Mouse (Mus musculus): ENCODE data around the gene Cab39. TPM values are rescaled to one million over a fixed set of nuclear protein-coding genes. Genes with fewer than 3 reads are reported as not detected.

Cab39 gene
- polyA plus RNA-seq, 1 experiment = 0.93 TPM

- Histone ChIP-seq H3K36me3 (ENCODE audit: control insufficient read depth) (peaks cover 74% of the 10 kb centered on the region), H3K4me1 (ENCODE audit: control insufficient read depth) (no peaks in the 10 kb centered on the region)
- TF ChIP-seq GATA1 (IDR thresholded peaks at IDR 0.05; ENCODE audit: low read length) = no peak
- no peak for TF ChIP-seq TAL1 (IDR thresholded peaks at IDR 0.05; ENCODE audit: low read length)
Measured at GRCm38 (mm10) chr1:85850851-85851250, 57.6 kb downstream of the Cab39 start.

GRCm38 (mm10) chr1:85852996-85853689 lies 59.9 kb downstream of the Cab39 start:
- Histone ChIP-seq H3K9me3 (ENCODE audit: control insufficient read depth, low read length) (no peaks in the 10 kb centered on the region), H3K36me3 (ENCODE audit: control insufficient read depth) (peaks cover 53% of the 10 kb centered on the region), H3K4me3 (replicated peaks) (no peak overlapping the region), H3K27me3 (ENCODE audit: control insufficient read depth) (no peaks in the 10 kb centered on the region), H3K4me1 (ENCODE audit: control insufficient read depth) (no peaks in the 10 kb centered on the region)
- TF ChIP-seq GATA1 (IDR thresholded peaks at IDR 0.05; ENCODE audit: low read length) (no peak), TAL1 (IDR thresholded peaks at IDR 0.05; ENCODE audit: low read length) (no peak)

More at GRCm38 (mm10) chr1:85850851-85851250, 57.6 kb downstream of the Cab39 start:
- no peaks in the 10 kb centered on the region for H3K27me3 ChIP-seq (ENCODE audit: control insufficient read depth)
- H3K9me3 ChIP-seq (ENCODE audit: control insufficient read depth, low read length) = no peaks in the 10 kb centered on the region
- no peak overlapping the region for H3K4me3 ChIP-seq (replicated peaks)

GRCm38 (mm10) chr1:85853865-85854264 lies 60.6 kb downstream of the Cab39 start:
- no peak for TF ChIP-seq GATA1 (IDR thresholded peaks at IDR 0.05; ENCODE audit: low read length)
- no peak for TF ChIP-seq TAL1 (IDR thresholded peaks at IDR 0.05; ENCODE audit: low read length)
- Histone ChIP-seq H3K4me1 (ENCODE audit: control insufficient read depth) (no peaks in the 10 kb centered on the region), H3K9me3 (ENCODE audit: control insufficient read depth, low read length) (no peaks in the 10 kb centered on the region), H3K27me3 (ENCODE audit: control insufficient read depth) (no peaks in the 10 kb centered on the region), H3K36me3 (ENCODE audit: control insufficient read depth) (peaks cover 46% of the 10 kb centered on the region), H3K4me3 (replicated peaks) (no peak overlapping the region)

DNA sequence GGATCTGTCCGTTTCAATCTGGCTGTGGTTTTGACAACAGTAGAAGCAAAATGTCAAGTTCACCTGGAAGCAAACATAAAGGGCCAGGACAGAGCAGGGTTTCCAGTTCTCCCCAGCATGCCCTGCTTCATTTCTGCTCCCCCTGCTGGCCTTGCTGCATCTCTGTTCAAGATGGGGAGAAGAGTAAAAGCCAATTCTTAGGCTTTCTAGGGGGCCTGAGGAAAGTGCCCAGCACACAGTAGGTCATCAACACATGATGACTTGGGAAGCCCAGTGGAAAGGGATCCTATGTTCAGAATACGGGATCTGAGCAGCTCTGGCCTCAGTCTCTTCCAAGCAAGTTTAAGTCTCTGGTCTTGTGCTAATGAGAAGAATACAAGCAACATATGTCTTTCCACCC lies 61.2 kb downstream of the Cab39 start:
- TF ChIP-seq TAL1 (IDR thresholded peaks at IDR 0.05; ENCODE audit: low read length) (no peak), GATA1 (IDR thresholded peaks at IDR 0.05; ENCODE audit: low read length) (no peak)
- no peaks in the 10 kb centered on the region for H3K9me3 ChIP-seq (ENCODE audit: control insufficient read depth, low read length)

DNA sequence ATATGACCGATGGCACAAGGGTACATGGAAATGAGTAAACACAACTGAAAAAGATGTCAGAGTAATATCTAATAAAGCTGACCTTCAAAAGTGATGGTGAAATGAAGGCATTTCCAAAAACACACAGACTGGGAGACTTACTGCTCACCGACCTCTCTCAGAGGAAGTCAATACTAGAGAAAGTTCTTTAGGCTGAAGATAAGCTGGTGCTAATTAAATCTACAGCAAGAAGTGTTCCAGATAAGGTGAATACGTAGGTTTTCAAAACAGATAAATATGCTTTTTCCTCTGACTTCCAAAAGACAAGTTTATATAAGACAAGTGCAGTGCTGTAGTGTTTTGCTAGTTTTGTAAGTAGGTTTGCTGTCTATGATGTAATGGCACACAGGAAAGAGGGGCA lies 63.0 kb downstream of the Cab39 start:
- Histone ChIP-seq H3K9me3 (ENCODE audit: control insufficient read depth, low read length) (peaks cover under 1% of the 10 kb centered on the region), H3K4me3 (replicated peaks) (no peak overlapping the region), H3K4me1 (ENCODE audit: control insufficient read depth) (no peaks in the 10 kb centered on the region), H3K27me3 (ENCODE audit: control insufficient read depth) (no peaks in the 10 kb centered on the region), H3K36me3 (ENCODE audit: control insufficient read depth) (peaks cover 24% of the 10 kb centered on the region)
- TF ChIP-seq GATA1 (IDR thresholded peaks at IDR 0.05; ENCODE audit: low read length) (no peak), TAL1 (IDR thresholded peaks at IDR 0.05; ENCODE audit: low read length) (no peak)

More for the DNA sequence above, 61.2 kb downstream of the Cab39 start:
- H3K27me3 ChIP-seq (ENCODE audit: control insufficient read depth) = no peaks in the 10 kb centered on the region
- H3K36me3 ChIP-seq (ENCODE audit: control insufficient read depth) = peaks cover 40% of the 10 kb centered on the region
- H3K4me1 ChIP-seq (ENCODE audit: control insufficient read depth) = no peaks in the 10 kb centered on the region
- no peak overlapping the region for H3K4me3 ChIP-seq (replicated peaks)

DNA sequence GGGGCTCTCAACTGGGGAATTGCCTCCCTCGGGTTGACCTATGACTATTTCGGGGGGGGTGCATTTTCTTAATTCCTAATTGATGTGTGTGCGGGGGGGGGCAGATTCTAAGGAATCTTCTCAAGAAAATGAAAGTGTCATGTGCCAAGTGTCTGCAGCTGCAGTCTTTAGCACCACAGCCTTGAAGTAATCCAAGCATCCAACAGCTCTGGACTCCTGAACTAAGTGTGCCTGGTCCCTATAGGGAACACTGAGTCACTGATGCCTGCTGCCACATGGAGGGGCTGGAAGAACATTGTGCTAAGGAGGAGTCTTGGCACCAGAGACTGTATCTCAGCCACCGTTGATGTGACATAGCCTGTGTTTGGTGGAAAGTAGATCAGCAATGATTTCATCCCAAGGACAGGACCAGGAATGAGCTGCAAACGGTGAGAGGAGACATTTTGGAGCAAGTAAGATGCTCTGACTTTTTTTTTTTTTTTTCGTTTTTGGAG lies 64.1 kb downstream of the Cab39 start:
- Histone ChIP-seq H3K36me3 (ENCODE audit: control insufficient read depth) (peaks cover 15% of the 10 kb centered on the region), H3K4me1 (ENCODE audit: control insufficient read depth) (no peaks in the 10 kb centered on the region), H3K9me3 (ENCODE audit: control insufficient read depth, low read length) (peaks cover 10% of the 10 kb centered on the region), H3K4me3 (replicated peaks) (no peak overlapping the region), H3K27me3 (ENCODE audit: control insufficient read depth) (no peaks in the 10 kb centered on the region)
- TF ChIP-seq TAL1 (IDR thresholded peaks at IDR 0.05; ENCODE audit: low read length) (no peak), GATA1 (IDR thresholded peaks at IDR 0.05; ENCODE audit: low read length) (no peak)

- no peaks in the 10 kb centered on the region for H3K4me1 ChIP-seq (ENCODE audit: control insufficient read depth)
- peaks cover 26% of the 10 kb centered on the region for H3K9me3 ChIP-seq (ENCODE audit: control insufficient read depth, low read length)
- H3K27me3 ChIP-seq (ENCODE audit: control insufficient read depth) = no peaks in the 10 kb centered on the region
- H3K4me3 ChIP-seq (replicated peaks) = no peak overlapping the region
- no peaks in the 10 kb centered on the region for H3K36me3 ChIP-seq (ENCODE audit: control insufficient read depth)
- TF ChIP-seq TAL1 (IDR thresholded peaks at IDR 0.05; ENCODE audit: low read length) (no peak), GATA1 (IDR thresholded peaks at IDR 0.05; ENCODE audit: low read length) (no peak)
Measured at GRCm38 (mm10) chr1:85864383-85864782, 71.1 kb downstream of the Cab39 start.

DNA sequence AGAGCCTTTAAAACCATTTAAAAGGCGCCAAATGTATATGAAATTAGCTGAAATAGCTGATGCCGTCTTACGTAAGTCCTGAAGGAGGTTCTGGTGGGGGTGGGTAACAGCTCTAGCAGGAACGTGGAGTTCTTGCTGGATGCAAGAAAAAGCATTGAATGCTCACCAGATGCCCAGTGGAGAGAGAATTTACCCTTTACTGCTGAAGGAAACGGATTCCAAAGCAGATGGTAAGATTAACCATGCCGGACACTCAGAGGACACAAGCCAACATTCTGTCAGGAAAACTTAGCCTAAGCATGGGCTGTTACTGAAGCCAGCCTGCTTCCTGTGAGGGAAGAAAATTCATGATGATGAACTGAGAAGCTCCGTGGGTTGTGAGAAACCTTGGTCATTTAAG lies 76.8 kb downstream of the Cab39 start:
- no peaks in the 10 kb centered on the region for H3K4me1 ChIP-seq (ENCODE audit: control insufficient read depth)
- H3K4me3 ChIP-seq (replicated peaks) = no peak overlapping the region
- TF ChIP-seq GATA1 (IDR thresholded peaks at IDR 0.05; ENCODE audit: low read length) = no peak
- TF ChIP-seq TAL1 (IDR thresholded peaks at IDR 0.05; ENCODE audit: low read length) = no peak
- H3K27me3 ChIP-seq (ENCODE audit: control insufficient read depth) = no peaks in the 10 kb centered on the region
- H3K9me3 ChIP-seq (ENCODE audit: control insufficient read depth, low read length) = peaks cover 20% of the 10 kb centered on the region
- H3K36me3 ChIP-seq (ENCODE audit: control insufficient read depth) = no peaks in the 10 kb centered on the region

DNA sequence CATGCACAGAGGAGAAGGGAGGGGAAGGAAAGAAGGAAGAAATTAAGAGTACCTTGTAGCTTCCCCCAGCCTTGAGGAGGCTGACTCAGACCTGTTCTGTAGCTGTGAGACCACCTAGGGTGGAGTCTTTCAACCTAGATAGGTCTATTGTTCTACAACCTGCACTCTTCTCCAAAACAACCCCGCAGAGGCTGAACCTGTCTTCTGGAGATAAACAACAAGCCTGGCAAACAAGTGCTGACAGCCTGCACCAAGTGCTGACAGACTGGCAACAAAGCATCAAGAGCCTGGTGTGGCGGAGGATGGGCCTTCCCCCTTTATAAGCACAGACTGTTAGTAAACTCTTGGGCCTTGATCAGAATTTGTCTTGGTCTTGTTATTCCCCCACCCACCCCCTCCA lies 77.3 kb downstream of the Cab39 start:
- H3K27me3 ChIP-seq (ENCODE audit: control insufficient read depth) = no peaks in the 10 kb centered on the region
- H3K9me3 ChIP-seq (ENCODE audit: control insufficient read depth, low read length) = peaks cover 22% of the 10 kb centered on the region
- TF ChIP-seq GATA1 (IDR thresholded peaks at IDR 0.05; ENCODE audit: low read length) = no peak
- no peak for TF ChIP-seq TAL1 (IDR thresholded peaks at IDR 0.05; ENCODE audit: low read length)
- no peaks in the 10 kb centered on the region for H3K4me1 ChIP-seq (ENCODE audit: control insufficient read depth)
- no peaks in the 10 kb centered on the region for H3K36me3 ChIP-seq (ENCODE audit: control insufficient read depth)
- H3K4me3 ChIP-seq (replicated peaks) = no peak overlapping the region
